Mouse (Mus musculus): Measurements from ENCODE around the gene RPS10-NUDT3. TPM values are rescaled to one million over a fixed set of nuclear protein-coding genes. Genes with fewer than 3 reads are reported as not detected.
"Not testable (repeated sequence)": the region's sequence is repeated elsewhere in the genome, so short reads cannot be mapped to it uniquely, and the experiment has no call there.

The RPS10-NUDT3 gene
- total RNA-seq, 2 experiments from 2014 or later = not detected

DNA sequence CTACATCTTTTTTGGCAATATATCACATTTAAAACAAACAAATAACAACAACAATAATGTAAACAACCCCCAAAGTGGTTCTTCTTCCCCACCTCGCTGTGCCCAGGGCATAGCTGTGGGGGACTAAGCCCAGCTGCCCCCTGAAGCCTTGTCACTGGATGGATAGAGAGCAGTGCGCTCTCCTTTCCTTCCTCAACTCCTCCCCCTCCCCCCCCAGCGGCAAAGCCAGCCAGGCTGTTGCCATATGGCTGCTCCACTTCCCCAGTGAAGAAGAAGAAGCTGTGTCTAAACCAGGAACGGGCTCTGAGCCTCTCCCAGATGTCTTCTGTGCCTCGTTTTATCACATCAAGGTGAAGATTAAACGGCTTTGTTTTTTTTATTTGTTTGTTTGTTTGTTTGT is 8.1 kb upstream of the RPS10-NUDT3 start:
- no peak for DNase-seq (ENCODE audit: low spot score in 2 of 2)

- peak; percentile 71 to 79 for DNase-seq (ENCODE audit: low spot score in 2 of 2)
These were observed 7.6 kb upstream of the RPS10-NUDT3 start for GRCm38 (mm10) chr17:27642491-27643062.

DNA sequence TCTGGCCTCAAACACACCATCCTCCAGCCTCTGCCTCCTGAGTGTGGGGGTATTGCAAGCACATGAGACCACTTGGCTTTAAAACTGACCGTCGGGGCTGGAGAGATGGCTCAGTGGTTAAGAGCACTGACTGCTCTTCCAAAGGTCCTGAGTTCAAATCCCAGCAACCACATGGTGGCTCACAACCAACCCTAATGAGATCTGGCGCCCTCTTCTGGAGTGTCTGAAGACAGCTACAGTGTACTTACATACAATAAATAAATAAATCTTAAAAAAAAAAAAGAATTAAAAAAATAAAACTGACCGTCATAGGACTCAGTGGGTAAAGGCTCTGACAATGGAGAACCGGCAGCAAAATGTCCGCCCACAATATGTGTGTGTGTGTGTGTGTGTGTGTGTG is 4.8 kb upstream of the RPS10-NUDT3 start:
- DNase-seq (ENCODE audit: low spot score in 2 of 2) = not testable (repeated sequence)

DNA sequence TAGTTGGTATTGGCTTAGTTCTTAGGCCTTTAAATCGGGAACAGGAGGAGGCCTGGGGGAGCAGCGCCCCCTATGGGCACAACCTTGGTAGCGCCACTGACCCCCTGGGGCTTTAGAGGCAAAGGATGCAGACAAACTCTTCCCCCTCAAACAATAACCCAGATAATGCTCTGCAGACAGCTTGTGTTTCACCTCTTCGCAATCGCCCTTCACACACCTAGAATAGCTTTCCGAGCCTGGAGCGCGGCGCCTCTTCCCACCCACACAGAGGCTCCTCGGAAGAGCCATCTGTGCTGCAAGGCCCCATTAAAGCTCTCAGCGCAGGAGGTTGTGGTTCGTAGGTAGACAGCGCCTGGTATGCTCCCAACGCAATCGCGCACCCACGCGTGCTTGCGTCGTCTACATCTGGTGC is 3.9 kb upstream of the RPS10-NUDT3 start:
- no peak for DNase-seq (ENCODE audit: low spot score in 2 of 2)

GRCm38 (mm10) chr17:27637333-27637732 is 2.3 kb upstream of the RPS10-NUDT3 start:
- DNase-seq (ENCODE audit: low spot score in 2 of 2) = no peak

GRCm38 (mm10) chr17:27636132-27637020 is 1.4 kb upstream of the RPS10-NUDT3 start, which contains the start of gene Rps10:
TSS of gene Rps10 (minus strand) at chr17:27636669.
- no peak for DNase-seq (ENCODE audit: low spot score in 2 of 2)

DNA sequence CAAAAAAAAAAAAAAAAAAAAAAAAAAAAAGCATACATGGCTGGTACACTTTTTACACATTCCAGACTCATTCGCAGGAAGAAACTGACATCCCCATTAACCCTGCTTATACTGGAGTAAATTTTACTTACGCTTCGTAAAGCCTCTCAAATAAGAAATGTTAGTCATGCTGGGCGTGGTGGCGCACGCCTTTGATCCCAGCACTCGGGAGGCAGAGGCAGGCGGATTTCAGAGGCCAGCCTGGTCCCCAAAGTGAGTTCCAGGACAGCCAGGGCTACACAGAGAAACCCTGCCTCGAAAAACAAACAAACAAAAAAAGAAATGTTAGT is 517 bp upstream of the RPS10-NUDT3 start:
- not testable (repeated sequence) for DNase-seq (ENCODE audit: low spot score in 2 of 2)

GRCm38 (mm10) chr17:27629249-27630020 is 5.6 kb downstream of the RPS10-NUDT3 start:
- peak; percentile 64 to 85 for DNase-seq (ENCODE audit: low spot score in 2 of 2)

- no peak for DNase-seq (ENCODE audit: low spot score in 2 of 2)
These were observed 6.6 kb downstream of the RPS10-NUDT3 start for GRCm38 (mm10) chr17:27628376-27628775.

DNA sequence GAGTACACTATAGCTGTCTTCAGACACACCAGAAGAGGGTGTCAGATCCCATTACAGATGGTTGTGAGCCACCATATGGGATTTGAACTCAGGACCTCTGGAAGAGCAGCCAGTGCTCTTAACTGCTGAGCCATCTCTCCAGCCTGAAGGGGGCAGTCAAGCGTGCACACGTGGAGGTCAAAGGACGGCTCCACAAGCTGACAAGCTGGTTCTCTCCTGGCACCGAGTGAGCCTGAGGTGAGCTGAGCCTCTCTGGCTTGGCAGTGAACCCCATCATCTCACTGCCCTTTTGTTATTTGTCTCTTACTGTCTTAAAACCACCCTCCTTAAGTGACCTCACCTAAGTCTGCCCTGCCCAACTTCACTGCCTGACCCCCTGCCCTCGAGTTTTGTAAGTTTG is 7.6 kb downstream of the RPS10-NUDT3 start:
- no peak for DNase-seq (ENCODE audit: low spot score in 2 of 2)

DNA sequence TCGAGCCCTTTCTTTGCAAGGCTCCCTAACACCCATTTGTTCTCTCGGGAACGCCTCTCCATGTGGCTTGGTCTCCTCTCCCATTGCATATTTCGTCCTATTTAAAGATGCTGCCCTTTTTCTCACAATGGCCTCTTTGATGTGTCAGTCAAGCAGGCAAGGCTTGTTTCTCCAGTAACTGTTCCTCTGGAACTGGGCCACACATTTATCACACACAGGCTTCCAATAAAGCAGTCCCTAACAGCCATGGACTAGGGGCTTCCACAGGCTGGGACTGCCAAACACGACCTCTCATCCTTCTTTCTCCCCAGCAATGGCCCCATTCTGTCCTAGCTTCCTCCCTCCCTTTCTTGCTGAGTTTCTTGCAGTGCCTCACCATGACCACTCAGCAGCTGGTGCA is 8.3 kb downstream of the RPS10-NUDT3 start:
- peak in 1 of 2 experiments; percentile 65 for DNase-seq (ENCODE audit: low spot score in 2 of 2)

GRCm38 (mm10) chr17:27625455-27626251 is 9.4 kb downstream of the RPS10-NUDT3 start:
- no peak for DNase-seq (ENCODE audit: low spot score in 2 of 2)

- DNase-seq (ENCODE audit: low spot score in 2 of 2) = peak; percentile 88 to 92
These were observed 11.4 kb downstream of the RPS10-NUDT3 start, which contains the start of gene Nudt3 for GRCm38 (mm10) chr17:27623360-27624326. TSS of gene Nudt3 (minus strand) at chr17:27623495.

DNA sequence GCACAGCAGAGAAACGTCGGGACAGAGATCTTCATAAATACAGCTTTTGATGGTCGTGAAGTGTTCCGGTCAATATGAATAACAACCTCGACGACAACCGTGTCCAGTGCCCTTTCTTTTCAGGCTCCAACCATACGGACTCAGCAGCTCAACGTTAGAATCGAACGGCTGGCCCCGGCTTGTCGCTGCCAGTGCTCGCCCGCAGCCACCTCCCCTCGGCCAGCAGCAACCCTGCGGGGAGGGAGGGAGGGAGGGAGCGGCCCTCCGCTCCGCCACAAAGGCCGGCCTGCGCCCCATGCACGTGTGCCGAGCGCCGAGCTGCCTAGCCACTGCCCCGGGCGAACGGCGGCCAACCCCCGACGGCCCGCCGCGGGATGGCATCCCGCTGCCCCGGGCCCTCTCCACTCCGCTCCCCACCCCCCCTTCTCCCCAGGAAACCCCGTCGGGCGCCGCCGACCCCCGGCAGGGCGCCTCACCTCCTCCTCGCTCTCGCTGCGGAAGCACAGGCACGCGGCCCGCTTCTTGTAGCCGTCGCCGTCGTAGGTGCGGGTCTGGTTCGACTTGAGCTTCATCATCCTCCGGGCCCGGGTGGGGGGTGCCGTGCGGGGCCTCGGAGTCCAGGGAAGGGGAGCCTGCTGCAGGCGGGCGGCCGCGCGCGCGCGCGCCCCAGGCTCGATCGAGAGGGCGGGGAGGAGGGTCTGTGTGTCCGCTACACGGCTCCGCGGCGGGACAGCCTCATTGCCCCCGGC is 12.2 kb downstream of the RPS10-NUDT3 start:
- DNase-seq (ENCODE audit: low spot score in 2 of 2) = peak in 1 of 2 experiments; percentile 51

DNA sequence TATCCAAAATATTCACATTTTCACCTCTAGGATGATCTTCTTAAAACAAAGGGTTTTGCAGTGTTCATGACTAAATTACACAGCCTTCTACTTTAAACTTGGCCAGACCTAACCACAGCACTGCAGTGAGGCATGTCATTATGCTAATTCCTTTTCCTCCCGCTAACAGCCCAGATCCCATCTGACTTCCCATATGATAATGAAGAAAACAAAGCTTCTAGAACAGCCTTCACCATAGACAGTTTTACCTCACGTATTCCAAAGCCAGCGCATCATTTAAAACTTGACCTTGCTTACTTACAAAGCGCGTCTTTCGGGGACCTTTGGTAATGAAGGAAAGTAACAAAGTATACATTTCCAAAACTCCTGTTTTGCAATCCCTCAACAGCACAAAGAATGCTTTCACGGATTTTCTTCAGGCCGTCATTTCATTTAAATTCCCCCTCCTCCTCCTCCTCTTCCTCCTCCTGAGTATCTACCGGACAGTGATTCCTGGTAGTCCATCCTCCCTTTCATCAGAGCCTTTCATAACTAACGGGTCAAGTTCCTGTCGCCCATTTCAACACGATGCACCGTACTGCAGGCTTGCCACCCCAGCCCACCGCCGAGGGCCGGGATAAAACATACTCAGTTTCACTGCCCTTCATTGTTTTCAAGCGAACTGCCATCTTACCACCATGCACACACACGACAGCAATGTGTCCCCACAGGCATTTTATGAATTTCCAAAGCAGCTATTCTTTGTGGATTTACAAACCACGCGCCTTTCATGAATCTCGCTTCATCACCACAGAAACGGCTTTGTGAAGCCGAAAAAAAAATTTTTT is 13.1 kb downstream of the RPS10-NUDT3 start:
- peak in 1 of 2 experiments; percentile 58 for DNase-seq (ENCODE audit: low spot score in 2 of 2)

- no peak for DNase-seq (ENCODE audit: low spot score in 2 of 2)
These were observed 13.9 kb downstream of the RPS10-NUDT3 start for GRCm38 (mm10) chr17:27621161-27621560.

GRCm38 (mm10) chr17:27615388-27615787 is 19.6 kb downstream of the RPS10-NUDT3 start:
- no peak for DNase-seq (ENCODE audit: low spot score in 2 of 2)

DNA sequence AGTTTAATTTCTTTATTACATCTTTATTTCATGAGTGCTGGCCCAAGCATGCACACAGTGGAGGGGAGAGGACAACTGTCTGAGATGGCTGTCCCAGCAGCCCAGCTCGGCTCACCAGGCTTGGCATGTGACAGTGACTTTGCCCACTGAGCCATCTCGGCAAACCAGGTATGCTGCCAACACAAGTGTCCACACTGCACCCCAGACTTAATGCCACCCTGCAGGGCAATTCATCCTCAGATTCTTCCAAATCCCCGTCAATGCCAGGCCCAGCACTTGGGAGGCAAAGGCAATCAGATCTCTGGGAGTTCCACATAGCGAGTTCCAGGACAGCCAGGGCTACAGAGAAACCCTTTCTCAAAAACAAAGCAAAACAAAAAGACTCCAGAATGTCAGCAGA is 22.0 kb downstream of the RPS10-NUDT3 start:
- no peak for DNase-seq (ENCODE audit: low spot score in 2 of 2)

Data from layer of hippocampus, postnatal 14 days (tissue).